Mouse (Mus musculus) bone marrow, adult 2 months (tissue): ENCODE data around the gene Olfr103.

ENCODE experiments used
- CTCF ChIP-seq: fragments of 200-500 bp; IDR thresholded peaks from 2 replicates; pipeline ENCODE4 v1.5.1; 2011; ENCODE audit warnings: low read length, control low read depth; ENCODE audit not compliant: control insufficient read depth, insufficient read depth
- POLR2A ChIP-seq: fragments of 200-500 bp; IDR thresholded peaks from 2 replicates; pipeline ENCODE4 v1.6.1; 2011; ENCODE audit warnings: low read depth, mild to moderate bottlenecking, control low read depth, low read length, borderline replicate concordance; ENCODE audit not compliant: control insufficient read depth

DNA sequence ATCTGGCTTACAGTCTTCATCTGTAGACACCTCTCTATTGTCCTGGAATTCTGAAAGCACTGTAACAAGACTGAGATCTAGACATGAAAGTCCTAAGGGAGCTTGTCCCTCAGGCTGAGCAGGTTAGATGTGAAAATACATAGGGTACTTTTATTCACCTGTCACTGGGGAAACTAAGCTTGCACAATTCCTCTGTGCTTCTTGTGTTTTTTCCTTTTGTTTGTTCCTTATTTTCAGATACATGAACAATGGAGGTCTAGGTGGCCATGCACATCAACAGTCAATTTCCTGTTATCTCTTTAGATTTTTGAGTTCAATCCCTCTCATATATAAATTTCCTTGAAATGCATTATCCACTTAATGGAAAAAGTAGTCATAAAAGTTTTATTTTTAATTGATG, 22.5 kb downstream of the Olfr103 start, which contains the start of gene Olfr102:
- TF ChIP-seq POLR2A (no peak), CTCF (no peak)
